Mouse (Mus musculus) G1E (cell line): ENCODE data around the gene Calcoco1. TPM values are rescaled to one million over a fixed set of nuclear protein-coding genes. Genes with fewer than 3 reads are reported as not detected.

Experiments
- ATAC-seq: 2 replicates; pipeline ENCODE4 v1.8.0; 2016; ENCODE audit warnings: mild to moderate bottlenecking; ENCODE audit not compliant: insufficient number of reproducible peaks, poor library complexity, low FRiP score, severe bottlenecking; ENCODE audit errors: extremely low read depth
- DNase-seq: peaks from one replicate; pipeline ENCODE4 v3.0.0; 2012; ENCODE audit warnings: low spot score
- H3K27me3 ChIP-seq: 2 replicates; pipeline ENCODE4 v1.6.1; 2012; ENCODE audit warnings: mild to moderate bottlenecking, low read length, inconsistent platforms; ENCODE audit not compliant: insufficient read depth
- H3K36me3 ChIP-seq: replicated peaks from 2 replicates; pipeline ENCODE3; 2012; ENCODE audit warnings: mild to moderate bottlenecking, inconsistent platforms
- H3K4me1 ChIP-seq: 2 replicates; pipeline ENCODE4 v1.6.1; 2012; ENCODE audit warnings: low read depth, low read length, inconsistent platforms, mixed read lengths; ENCODE audit not compliant: insufficient read depth
- H3K4me3 ChIP-seq: 2 replicates; pipeline ENCODE4 v1.5.1; 2012; ENCODE audit warnings: low read depth, mild to moderate bottlenecking, inconsistent platforms, low read length, moderate library complexity, mixed read lengths
- H3K9me3 ChIP-seq: replicated peaks from 2 replicates; pipeline ENCODE4 v1.6.1; 2012; ENCODE audit warnings: inconsistent platforms
- CTCF ChIP-seq: IDR thresholded peaks from 2 replicates; pipeline ENCODE4 v1.5.1; 2012; ENCODE audit warnings: low read depth, low read length, inconsistent platforms, mixed read lengths
- GATA1 ChIP-seq: IDR thresholded peaks from 2 replicates; pipeline ENCODE4 v1.6.1; 2012; ENCODE audit warnings: borderline replicate concordance, low read length, inconsistent platforms, mixed read lengths
- GATA2 ChIP-seq: IDR thresholded peaks from 2 replicates; pipeline ENCODE4 v1.6.1; 2012; ENCODE audit warnings: low read depth, low read length, inconsistent platforms, borderline replicate concordance
- POLR2AphosphoS5 ChIP-seq: IDR thresholded peaks from 2 replicates; pipeline ENCODE4 v1.6.1; 2012; ENCODE audit warnings: low read depth, low read length, inconsistent platforms; ENCODE audit not compliant: insufficient replicate concordance
- TAL1 ChIP-seq: conservative IDR thresholded peaks from 2 replicates; pipeline ENCODE4 v1.6.1; 2012; ENCODE audit warnings: low read depth, low read length, inconsistent platforms, mixed read lengths
- polyA plus RNA-seq: library from polyadenylated mRNA; stranded (reverse); fragments of >175 nt; gene quantifications from 2 replicates; pipeline ENCODE4 v1.2.3, GENCODE M21; 2012
- total RNA-seq, 2 experiments: library from RNA; stranded (forward) in 1 of 2; stranded (reverse) in 1 of 2; fragments of 200-1000 nt in 1 of 2; fragments of >200 nt in 1 of 2; fragmentation: Nextera tagmentation in 1 of 2; gene quantifications; 2 replicates each; pipeline ENCODE4 v1.2.3; 2014 to 2017

The Calcoco1 gene
- total RNA-seq (2014; fragmentation: Nextera tagmentation) (41.0 and 46.7 TPM in 2 replicates), total RNA-seq (2017) (12.3 and 14.5 TPM in 2 replicates), polyA plus RNA-seq (14.4 and 15.2 TPM in 2 replicates)

GRCm38 (mm10) chr15:102721980-102722475 lies at the start of gene Calcoco1:
Gene Calcoco1 (minus strand): TSS chr15:102722178.
- Histone ChIP-seq H3K9me3 (no peaks in the 10 kb centered on the region), H3K27me3 (no peaks in the 10 kb centered on the region), H3K36me3 (peaks cover 11% of the 10 kb centered on the region), H3K4me3 (peak within 1 kb of the TSS; percentile 76), H3K4me1 (peaks cover 17% of the 10 kb centered on the region)
- TF ChIP-seq GATA2, result no peak
- TF ChIP-seq GATA1, result no peak
- TF ChIP-seq CTCF, result no peak
- no peak for TF ChIP-seq TAL1
- TF ChIP-seq POLR2AphosphoS5, result no peak
- ATAC-seq (peak; percentile 98), DNase-seq (peak; percentile 85)

GRCm38 (mm10) chr15:102770866-102771265 lies 48.9 kb upstream of the Calcoco1 start:
- no peak for DNase-seq
- no peak for ATAC-seq
- TF ChIP-seq POLR2AphosphoS5 (no peak), TAL1 (no peak)
- no peak overlapping the region for H3K4me3 ChIP-seq
- no peaks in the 10 kb centered on the region for H3K9me3 ChIP-seq
- peaks cover 15% of the 10 kb centered on the region; the same call in 1 of the 2 replicates for H3K27me3 ChIP-seq
- no peaks in the 10 kb centered on the region for H3K4me1 ChIP-seq
- H3K36me3 ChIP-seq, result no peaks in the 10 kb centered on the region

GRCm38 (mm10) chr15:102765207-102765606 lies 43.2 kb upstream of the Calcoco1 start:
- no peak overlapping the region for H3K4me3 ChIP-seq
- ATAC-seq (no peak), DNase-seq (no peak)
- no peaks in the 10 kb centered on the region for H3K9me3 ChIP-seq
- TF ChIP-seq GATA2 (no peak), GATA1 (no peak), POLR2AphosphoS5 (no peak), TAL1 (no peak), CTCF (no peak)
- H3K27me3 ChIP-seq, result peaks cover 20% of the 10 kb centered on the region
- no peaks in the 10 kb centered on the region for H3K36me3 ChIP-seq
- no peaks in the 10 kb centered on the region for H3K4me1 ChIP-seq

- no peak overlapping the region for H3K4me3 ChIP-seq
- TF ChIP-seq GATA1 (no peak), TAL1 (no peak), POLR2AphosphoS5 (no peak), GATA2 (no peak), CTCF (peak; percentile 10; the same call in 1 of the 2 replicates)
- H3K4me1 ChIP-seq, result no peaks in the 10 kb centered on the region
- H3K9me3 ChIP-seq, result no peaks in the 10 kb centered on the region
- H3K36me3 ChIP-seq, result no peaks in the 10 kb centered on the region
- ATAC-seq (no peak), DNase-seq (peak; percentile 45)
- peaks cover 9% of the 10 kb centered on the region for H3K27me3 ChIP-seq
Observed at GRCm38 (mm10) chr15:102761745-102762378, 39.9 kb upstream of the Calcoco1 start.

- no peaks in the 10 kb centered on the region for H3K4me1 ChIP-seq
- no peak for TF ChIP-seq CTCF
- TF ChIP-seq POLR2AphosphoS5, result no peak
- TF ChIP-seq GATA1, result no peak
- TF ChIP-seq TAL1, result no peak
- no peak for TF ChIP-seq GATA2
- no peaks in the 10 kb centered on the region for H3K9me3 ChIP-seq
- no peak for ATAC-seq
- H3K27me3 ChIP-seq, result peaks cover 24% of the 10 kb centered on the region
- H3K36me3 ChIP-seq, result no peaks in the 10 kb centered on the region
- DNase-seq, result no peak
- H3K4me3 ChIP-seq, result no peak overlapping the region
Observed at GRCm38 (mm10) chr15:102757686-102758085, 35.7 kb upstream of the Calcoco1 start.

GRCm38 (mm10) chr15:102755053-102755452 lies 33.1 kb upstream of the Calcoco1 start:
- no peak for DNase-seq
- Histone ChIP-seq H3K9me3 (no peaks in the 10 kb centered on the region), H3K36me3 (no peaks in the 10 kb centered on the region), H3K27me3 (peaks cover 22% of the 10 kb centered on the region), H3K4me1 (no peaks in the 10 kb centered on the region), H3K4me3 (no peak overlapping the region)
- no peak for ATAC-seq
- TF ChIP-seq GATA1 (no peak), CTCF (no peak), POLR2AphosphoS5 (no peak), TAL1 (no peak), GATA2 (no peak)
